Mouse (Mus musculus) E14TG2a.4 (cell line): ENCODE measurements at regions not wholly inside any gene's neighbourhood (a gene's known extent, or its start where the extent isn't known, plus 50 kb on each side); places are given as distances from the start of the nearest gene placed in this dataset.

Source experiments
- H3K27me3 ChIP-seq: 2 replicates; pipeline ENCODE4 v1.6.1; 2014; ENCODE audit warnings: low read length, control low read depth; ENCODE audit not compliant: insufficient read depth
- H3K36me3 ChIP-seq: 2 replicates; pipeline ENCODE4 v1.6.1; 2014; ENCODE audit warnings: low read length, control low read depth; ENCODE audit not compliant: insufficient read depth
- H3K4me1 ChIP-seq: replicated peaks from 2 replicates; pipeline ENCODE4 v1.6.1; 2014; ENCODE audit warnings: low read depth, low read length, control low read depth
- H3K4me3 ChIP-seq: replicated peaks from 2 replicates; pipeline ENCODE4 v1.5.1; 2014; ENCODE audit warnings: mild to moderate bottlenecking, low read length
- H3K9me3 ChIP-seq: 2 replicates; pipeline ENCODE4 v1.6.1; 2014; ENCODE audit warnings: low read length, control low read depth
- CTCF ChIP-seq: conservative IDR thresholded peaks from 2 replicates; pipeline ENCODE4 v1.5.1; 2014; ENCODE audit warnings: low read length
- NANOG ChIP-seq: IDR thresholded peaks from 2 replicates; pipeline ENCODE4 v1.6.1; 2014; ENCODE audit warnings: borderline replicate concordance, low read length, mixed read lengths
- POU5F1 ChIP-seq: IDR thresholded peaks from 2 replicates; pipeline ENCODE4 v1.6.1; 2014; ENCODE audit warnings: low read length, borderline replicate concordance

DNA sequence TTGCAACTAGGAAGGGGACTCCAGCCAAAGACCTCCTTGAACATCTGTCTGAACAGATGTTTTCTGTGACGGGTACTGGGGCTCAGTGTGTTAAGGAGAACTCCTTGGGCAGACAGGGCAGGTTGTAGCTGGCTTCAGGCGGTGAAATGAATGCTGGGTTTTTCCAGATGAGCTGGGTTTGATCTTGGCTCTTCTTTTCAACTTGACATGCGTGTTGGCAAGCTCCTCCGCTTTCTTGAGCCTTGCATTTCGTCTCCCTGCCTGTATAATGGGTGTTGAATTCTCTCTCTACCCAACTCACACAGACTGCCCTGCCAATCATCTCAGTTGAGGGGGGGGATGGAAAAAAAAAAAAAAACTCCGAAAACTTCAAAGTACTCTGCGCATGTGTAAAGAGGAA, 171.8 kb upstream of the Tshz3 start:
- Histone ChIP-seq H3K4me3 (no peak overlapping the region), H3K4me1 (no peaks in the 10 kb centered on the region), H3K27me3 (no peaks in the 10 kb centered on the region), H3K9me3 (no peaks in the 10 kb centered on the region), H3K36me3 (no peaks in the 10 kb centered on the region)
- TF ChIP-seq CTCF (no peak), POU5F1 (no peak), NANOG (no peak)

DNA sequence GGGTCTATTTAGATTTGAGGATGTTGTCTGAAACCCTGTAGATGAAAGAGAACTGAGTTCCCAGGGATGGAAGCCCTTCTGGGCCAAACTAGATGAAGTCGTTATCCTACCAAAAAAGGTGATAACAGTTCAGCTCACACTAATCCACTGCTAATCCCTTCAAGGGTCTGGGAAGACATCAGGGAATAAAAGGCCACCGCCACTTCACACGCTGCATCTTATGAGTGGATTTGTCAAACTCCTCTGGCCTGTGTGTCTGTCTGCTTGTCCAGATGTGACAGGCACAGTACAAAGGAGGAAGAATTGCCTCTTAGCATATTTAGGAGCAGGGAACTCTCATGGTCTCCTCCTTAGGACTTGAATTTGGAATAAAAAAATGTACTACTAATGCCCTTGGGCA, 171.2 kb upstream of the Tshz3 start:
- Histone ChIP-seq H3K9me3 (no peaks in the 10 kb centered on the region), H3K36me3 (no peaks in the 10 kb centered on the region), H3K27me3 (no peaks in the 10 kb centered on the region), H3K4me3 (no peak overlapping the region), H3K4me1 (no peaks in the 10 kb centered on the region)
- TF ChIP-seq CTCF, result no peak
- no peak for TF ChIP-seq POU5F1
- no peak for TF ChIP-seq NANOG

DNA sequence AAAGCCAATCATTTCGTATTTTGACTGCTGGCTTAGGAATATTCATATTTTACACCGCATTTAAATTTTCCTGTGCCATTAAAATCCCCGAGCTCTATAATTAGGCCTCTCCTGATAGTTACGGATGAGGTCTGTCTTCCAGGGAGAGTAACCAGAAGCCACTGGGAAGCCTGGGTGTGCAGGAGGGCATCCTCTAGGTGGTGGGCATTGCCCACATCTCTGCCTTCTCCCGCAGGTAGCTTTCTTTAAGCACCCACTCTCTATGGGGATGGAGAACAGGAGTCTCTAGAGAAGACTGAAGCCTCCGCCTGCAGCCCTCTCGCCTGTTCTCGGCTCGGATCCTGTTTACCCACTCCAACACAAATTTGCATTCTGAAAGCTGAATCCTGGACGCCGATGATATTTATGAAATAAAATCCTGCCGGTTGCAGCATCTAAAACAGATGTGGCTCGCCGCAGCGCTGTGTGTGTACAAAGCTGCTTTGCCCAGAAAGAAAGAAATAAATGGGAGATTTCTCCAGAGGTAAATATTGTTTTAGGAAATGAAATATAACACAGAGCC, 168.3 kb upstream of the Tshz3 start:
- Histone ChIP-seq H3K36me3 (no peaks in the 10 kb centered on the region), H3K9me3 (no peaks in the 10 kb centered on the region), H3K4me3 (no peak overlapping the region), H3K27me3 (no peaks in the 10 kb centered on the region), H3K4me1 (no peaks in the 10 kb centered on the region)
- no peak for TF ChIP-seq CTCF
- no peak for TF ChIP-seq POU5F1
- TF ChIP-seq NANOG, result no peak

DNA sequence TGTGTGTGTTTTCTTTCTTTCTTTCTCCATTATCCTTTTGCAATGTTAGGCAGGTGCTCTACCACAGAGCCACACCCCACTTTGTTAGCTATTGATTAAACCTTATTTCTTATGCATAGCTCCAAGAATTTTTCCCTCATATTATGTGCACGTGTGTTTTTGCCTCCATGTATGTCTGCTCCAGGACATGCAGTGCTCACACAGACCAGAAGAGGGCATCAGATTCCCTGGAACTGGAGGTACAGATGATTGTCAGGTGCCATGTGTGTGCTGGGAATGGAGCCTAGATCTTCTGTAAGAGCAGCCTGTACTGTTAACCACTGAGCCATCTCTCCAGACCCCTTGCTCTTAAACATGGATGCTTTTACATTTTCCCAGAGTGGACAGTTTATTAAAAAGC, 166.4 kb upstream of the Tshz3 start:
- Histone ChIP-seq H3K9me3 (no peaks in the 10 kb centered on the region), H3K36me3 (no peaks in the 10 kb centered on the region)
- TF ChIP-seq NANOG (no peak), CTCF (peak; percentile 74)

DNA sequence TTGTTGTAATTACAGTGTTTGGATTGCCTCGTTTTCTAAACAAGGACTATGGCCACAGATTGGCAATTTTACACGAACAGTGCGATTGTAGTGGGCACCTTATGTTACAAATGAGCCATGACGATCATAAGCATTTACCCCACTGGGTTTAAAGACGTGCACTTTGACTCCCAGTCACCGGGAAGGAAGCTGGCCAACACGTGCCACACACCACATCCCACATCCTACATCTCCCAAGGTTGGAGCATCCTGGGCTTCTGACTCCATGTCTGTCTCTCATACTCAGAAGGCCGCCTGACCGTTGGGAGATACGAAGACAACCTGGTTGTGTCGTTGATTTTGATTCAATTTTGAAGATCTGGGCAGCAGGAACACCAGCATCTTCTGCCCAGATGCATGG, 159.8 kb upstream of the Tshz3 start:
- no peaks in the 10 kb centered on the region for H3K27me3 ChIP-seq
- H3K4me3 ChIP-seq, result no peak overlapping the region
- H3K9me3 ChIP-seq, result no peaks in the 10 kb centered on the region
- no peak for TF ChIP-seq NANOG
- TF ChIP-seq POU5F1, result no peak
- no peak for TF ChIP-seq CTCF
- no peaks in the 10 kb centered on the region for H3K4me1 ChIP-seq
- H3K36me3 ChIP-seq, result no peaks in the 10 kb centered on the region

More for the DNA sequence above, 166.4 kb upstream of the Tshz3 start:
- Histone ChIP-seq H3K4me1 (no peaks in the 10 kb centered on the region), H3K27me3 (no peaks in the 10 kb centered on the region), H3K4me3 (no peak overlapping the region)

DNA sequence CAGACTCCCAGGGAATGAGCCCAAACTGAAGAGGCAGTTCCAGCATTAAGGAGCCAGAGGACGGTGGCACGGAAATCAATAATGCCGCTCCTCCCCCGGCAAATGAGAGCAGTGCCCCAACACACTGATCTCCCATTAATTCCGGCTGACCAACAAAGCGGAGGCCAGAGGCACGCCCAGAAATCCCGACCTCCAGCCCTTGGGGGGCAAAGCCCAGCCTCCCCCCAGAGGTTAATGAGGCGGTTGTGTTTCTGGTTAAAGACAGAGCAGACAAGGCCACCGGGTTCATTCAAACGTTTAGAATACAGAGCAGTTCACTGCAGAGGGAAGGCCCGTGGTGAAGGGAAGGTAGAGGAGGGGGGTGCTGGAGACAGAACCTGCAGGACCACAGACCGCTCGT, 149.9 kb upstream of the Tshz3 start:
- no peaks in the 10 kb centered on the region for H3K36me3 ChIP-seq
- no peak overlapping the region for H3K4me3 ChIP-seq
- TF ChIP-seq NANOG (no peak), CTCF (no peak), POU5F1 (no peak)
- no peaks in the 10 kb centered on the region for H3K4me1 ChIP-seq
- no peaks in the 10 kb centered on the region for H3K9me3 ChIP-seq
- H3K27me3 ChIP-seq, result no peaks in the 10 kb centered on the region; the same call in 1 of the 2 replicates

DNA sequence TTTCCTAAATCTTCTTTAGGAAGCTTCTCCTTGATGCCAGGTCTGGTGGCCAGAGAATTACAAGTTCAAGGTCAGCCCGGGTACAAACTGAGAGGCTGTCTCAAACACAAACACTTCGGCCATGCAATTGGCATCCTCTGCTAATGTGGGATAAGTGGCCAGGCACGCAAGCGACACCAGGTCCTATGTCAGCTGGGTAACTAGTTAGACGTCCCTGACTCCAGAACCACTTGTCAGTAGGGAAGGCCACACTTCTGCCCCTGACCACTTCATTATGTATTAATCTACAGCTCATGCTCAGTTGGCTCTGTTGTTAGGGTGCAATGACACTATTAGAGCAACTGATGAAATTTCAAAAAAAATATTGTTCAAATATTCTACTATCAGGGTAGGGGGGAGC, 149.5 kb upstream of the Tshz3 start:
- no peaks in the 10 kb centered on the region for H3K36me3 ChIP-seq
- H3K27me3 ChIP-seq, result no peaks in the 10 kb centered on the region; the same call in 1 of the 2 replicates
- no peak for TF ChIP-seq NANOG
- TF ChIP-seq POU5F1, result no peak
- TF ChIP-seq CTCF, result no peak
- no peaks in the 10 kb centered on the region for H3K4me1 ChIP-seq
- no peak overlapping the region for H3K4me3 ChIP-seq
- H3K9me3 ChIP-seq, result no peaks in the 10 kb centered on the region

DNA sequence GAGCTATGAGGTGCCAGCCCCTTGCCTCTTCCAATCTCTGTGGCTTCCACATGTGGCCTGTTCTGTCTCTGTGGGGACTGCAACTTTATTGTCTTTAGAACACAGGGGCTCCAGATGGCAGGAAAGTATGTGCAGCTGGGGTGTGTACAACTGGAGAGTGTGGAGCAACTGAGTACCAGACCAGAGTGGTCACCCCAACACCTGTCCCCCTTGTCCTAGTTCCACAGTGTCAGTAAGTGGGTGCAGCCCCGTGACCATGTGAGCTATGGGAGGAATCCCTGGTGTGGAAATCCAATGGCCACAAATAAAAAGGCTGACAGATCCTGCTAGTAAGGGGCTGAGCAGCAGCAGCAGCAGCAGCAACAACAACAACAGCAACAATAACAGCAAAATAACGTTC, 126.9 kb upstream of the Tshz3 start:
- Histone ChIP-seq H3K27me3 (no peaks in the 10 kb centered on the region), H3K9me3 (no peaks in the 10 kb centered on the region), H3K4me1 (no peaks in the 10 kb centered on the region), H3K36me3 (no peaks in the 10 kb centered on the region), H3K4me3 (no peak overlapping the region)
- no peak for TF ChIP-seq CTCF
- TF ChIP-seq NANOG, result no peak
- no peak for TF ChIP-seq POU5F1

DNA sequence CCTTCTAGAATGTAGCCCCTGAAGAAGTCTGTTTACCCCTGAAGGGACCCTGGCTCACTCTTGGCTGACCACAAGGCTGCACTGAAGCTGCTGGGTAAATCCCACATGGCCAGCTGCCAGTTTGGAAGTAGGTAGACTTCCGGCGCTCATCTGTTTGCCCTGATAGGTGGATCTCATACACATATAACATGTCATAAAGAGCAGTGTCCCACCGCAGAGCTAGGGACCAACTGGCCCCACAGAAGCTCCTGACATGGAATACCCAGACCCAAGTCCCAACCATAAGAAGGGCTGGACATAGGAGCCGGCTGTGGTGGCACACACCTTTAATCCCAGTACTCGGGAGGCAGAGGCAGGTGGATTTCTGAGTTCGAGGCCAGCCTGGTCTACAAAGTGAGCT, 115.8 kb upstream of the Tshz3 start:
- Histone ChIP-seq H3K9me3 (no peaks in the 10 kb centered on the region), H3K27me3 (no peaks in the 10 kb centered on the region; the same call in 1 of the 2 replicates), H3K4me3 (no peak overlapping the region), H3K4me1 (no peaks in the 10 kb centered on the region), H3K36me3 (no peaks in the 10 kb centered on the region)
- TF ChIP-seq POU5F1, result no peak
- no peak for TF ChIP-seq CTCF
- no peak for TF ChIP-seq NANOG
